Mouse (Mus musculus): ENCODE data around the gene Ctsd. TPM values are rescaled to one million over a fixed set of nuclear protein-coding genes. Genes with fewer than 3 reads are reported as not detected.

The Ctsd gene
- polyA plus RNA-seq, 1 experiment from 2014 or later, result 451 TPM

DNA sequence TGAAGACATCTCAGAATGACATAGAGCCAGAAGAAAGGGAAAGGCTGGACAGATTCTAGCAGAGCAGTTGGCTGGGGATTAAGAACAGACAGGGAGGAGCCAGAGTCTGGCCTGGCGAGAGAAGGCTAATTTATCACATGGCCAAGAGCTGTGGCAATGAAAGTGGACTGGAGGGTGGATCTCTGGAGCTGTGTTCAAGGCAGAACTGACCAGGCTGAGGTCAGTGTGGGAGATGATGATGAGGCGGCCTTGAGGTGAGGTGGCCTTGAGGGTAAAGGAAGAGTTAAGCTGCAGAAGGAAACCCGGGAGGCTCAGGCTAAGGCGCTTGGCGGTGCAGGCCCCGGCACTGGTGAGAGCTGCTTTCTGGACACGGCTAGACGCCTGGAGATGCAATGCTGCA, 28.7 kb downstream of the Ctsd start:
- Histone ChIP-seq H3K9me3 (replicated peaks; ENCODE audit: control insufficient read depth, low read length) (no peaks in the 10 kb centered on the region), H3K9ac (ENCODE audit: low read length) (no peak overlapping the region), H3K4me2 (ENCODE audit: low read depth, low read length) (no peak overlapping the region), H3K4me3 (replicated peaks; ENCODE audit: low read length) (no peak overlapping the region), H3K27me3 (ENCODE audit: control insufficient read depth, insufficient read depth, low read length) (no peaks in the 10 kb centered on the region), H3K4me1 (ENCODE audit: control insufficient read depth, insufficient read depth, low read length) (peaks cover 11% of the 10 kb centered on the region), H3K36me3 (ENCODE audit: control insufficient read depth, insufficient read depth, low read length) (no peaks in the 10 kb centered on the region), H3K27ac (ENCODE audit: low read length) (no peak overlapping the region)
- ATAC-seq (ENCODE audit: insufficient read depth, low FRiP score), result peak; percentile 49; the same call in 1 of the 2 replicates
- WGBS, result 52% methylated on average over 8 of the region's 8 CpGs

DNA sequence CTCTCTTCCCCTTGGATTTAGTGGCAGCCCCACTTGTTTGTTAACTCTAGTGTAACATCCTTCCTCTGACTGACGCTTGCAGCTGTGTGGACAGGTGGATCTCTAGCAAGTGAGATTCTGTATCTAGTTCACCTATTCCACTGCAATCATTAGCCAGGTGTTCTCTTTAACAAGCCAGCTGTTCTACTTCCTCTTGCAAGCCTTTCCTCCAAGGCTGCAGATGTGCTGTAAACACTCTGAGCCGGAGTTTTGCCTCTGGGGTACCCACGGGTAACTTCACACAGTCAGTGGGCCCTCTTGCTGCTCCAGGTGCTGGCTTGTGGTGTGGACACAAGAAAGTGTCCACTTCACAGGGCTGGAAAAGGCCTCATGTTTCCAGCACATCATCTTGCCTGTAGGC, 30.3 kb downstream of the Ctsd start:
- Histone ChIP-seq H3K4me2 (ENCODE audit: low read depth, low read length) (no peak overlapping the region), H3K9me3 (replicated peaks; ENCODE audit: control insufficient read depth, low read length) (no peaks in the 10 kb centered on the region), H3K27ac (ENCODE audit: low read length) (no peak overlapping the region), H3K4me3 (replicated peaks; ENCODE audit: low read length) (no peak overlapping the region), H3K36me3 (ENCODE audit: control insufficient read depth, insufficient read depth, low read length) (no peaks in the 10 kb centered on the region), H3K4me1 (ENCODE audit: control insufficient read depth, insufficient read depth, low read length) (peaks cover 12% of the 10 kb centered on the region), H3K27me3 (ENCODE audit: control insufficient read depth, insufficient read depth, low read length) (no peaks in the 10 kb centered on the region), H3K9ac (ENCODE audit: low read length) (no peak overlapping the region)
- ATAC-seq (ENCODE audit: insufficient read depth, low FRiP score), result no peak
- WGBS, result 52% methylated on average over 3 of the region's 3 CpGs

- peak; percentile 52; the same call in 1 of the 2 replicates for ATAC-seq (ENCODE audit: insufficient read depth, low FRiP score)
- Histone ChIP-seq H3K9me3 (replicated peaks; ENCODE audit: control insufficient read depth, low read length) (no peaks in the 10 kb centered on the region), H3K9ac (ENCODE audit: low read length) (no peak overlapping the region), H3K36me3 (ENCODE audit: control insufficient read depth, insufficient read depth, low read length) (no peaks in the 10 kb centered on the region), H3K4me2 (ENCODE audit: low read depth, low read length) (no peak overlapping the region), H3K4me1 (ENCODE audit: control insufficient read depth, insufficient read depth, low read length) (peaks cover 19% of the 10 kb centered on the region), H3K27ac (ENCODE audit: low read length) (no peak overlapping the region), H3K4me3 (replicated peaks; ENCODE audit: low read length) (no peak overlapping the region), H3K27me3 (ENCODE audit: control insufficient read depth, insufficient read depth, low read length) (no peaks in the 10 kb centered on the region)
- WGBS, result 54% methylated on average over 8 of the region's 8 CpGs
Observed at GRCm38 (mm10) chr7:142354661-142355233, 33.1 kb downstream of the Ctsd start.

- Histone ChIP-seq H3K36me3 (ENCODE audit: control insufficient read depth, insufficient read depth, low read length) (no peaks in the 10 kb centered on the region), H3K9me3 (replicated peaks; ENCODE audit: control insufficient read depth, low read length) (no peaks in the 10 kb centered on the region), H3K9ac (ENCODE audit: low read length) (no peak overlapping the region), H3K4me1 (ENCODE audit: control insufficient read depth, insufficient read depth, low read length) (peaks cover 19% of the 10 kb centered on the region; the same call in 1 of the 2 replicates), H3K27me3 (ENCODE audit: control insufficient read depth, insufficient read depth, low read length) (no peaks in the 10 kb centered on the region), H3K4me3 (replicated peaks; ENCODE audit: low read length) (no peak overlapping the region), H3K4me2 (ENCODE audit: low read depth, low read length) (no peak overlapping the region), H3K27ac (ENCODE audit: low read length) (no peak overlapping the region)
- no peak for ATAC-seq (ENCODE audit: insufficient read depth, low FRiP score)
- WGBS, result 66% methylated on average over 5 of the region's 5 CpGs
Observed at GRCm38 (mm10) chr7:142353854-142354253, 34.0 kb downstream of the Ctsd start.

- no peak overlapping the region for H3K27ac ChIP-seq (ENCODE audit: low read length)
- whole genome bisulfite sequencing, result 61% methylated on average over 5 of the region's 5 CpGs
- H3K4me2 ChIP-seq (ENCODE audit: low read depth, low read length), result no peak overlapping the region
- H3K9me3 ChIP-seq (replicated peaks; ENCODE audit: control insufficient read depth, low read length), result no peaks in the 10 kb centered on the region
- ATAC-seq (ENCODE audit: insufficient read depth, low FRiP score), result no peak
- peaks cover 18% of the 10 kb centered on the region; the same call in 1 of the 2 replicates for H3K4me1 ChIP-seq (ENCODE audit: control insufficient read depth, insufficient read depth, low read length)
- no peak overlapping the region for H3K9ac ChIP-seq (ENCODE audit: low read length)
- no peaks in the 10 kb centered on the region for H3K36me3 ChIP-seq (ENCODE audit: control insufficient read depth, insufficient read depth, low read length)
- no peak overlapping the region for H3K4me3 ChIP-seq (replicated peaks; ENCODE audit: low read length)
- no peaks in the 10 kb centered on the region for H3K27me3 ChIP-seq (ENCODE audit: control insufficient read depth, insufficient read depth, low read length)
Observed at GRCm38 (mm10) chr7:142351569-142351968, 36.3 kb downstream of the Ctsd start.

DNA sequence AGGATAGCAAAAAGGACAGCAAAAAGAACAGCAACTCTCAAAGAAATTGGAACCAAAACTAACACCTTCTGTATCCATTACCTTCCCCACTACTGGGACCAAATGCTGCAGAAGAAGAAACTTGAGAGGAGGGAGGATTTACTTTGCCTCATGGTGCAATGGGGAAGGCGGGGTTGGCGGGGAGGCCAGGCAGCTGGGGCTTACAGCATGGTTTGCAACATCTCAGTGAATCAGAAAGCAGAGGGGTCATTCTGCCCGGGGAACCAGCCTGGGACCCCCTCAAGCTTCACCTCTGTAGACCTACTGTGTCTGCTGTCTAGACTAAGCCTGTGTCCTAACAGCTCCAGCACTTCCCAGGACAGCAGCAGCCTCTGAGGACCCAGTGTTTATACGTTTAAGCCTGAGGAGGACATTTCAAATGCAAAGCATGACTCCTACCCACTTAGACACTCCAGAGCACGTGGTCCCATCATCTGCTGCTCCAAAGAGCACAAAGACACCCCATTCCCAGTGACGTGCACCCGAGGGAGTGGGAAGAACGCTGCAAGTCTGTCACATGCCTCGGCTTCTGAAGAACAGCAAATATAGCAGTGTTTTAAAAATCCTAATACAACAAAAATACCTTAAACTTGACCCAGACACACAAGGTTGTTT, 38.4 kb downstream of the Ctsd start:
- Histone ChIP-seq H3K4me2 (ENCODE audit: low read depth, low read length) (no peak overlapping the region), H3K9me3 (replicated peaks; ENCODE audit: control insufficient read depth, low read length) (no peaks in the 10 kb centered on the region), H3K36me3 (ENCODE audit: control insufficient read depth, insufficient read depth, low read length) (no peaks in the 10 kb centered on the region), H3K9ac (ENCODE audit: low read length) (no peak overlapping the region), H3K4me3 (replicated peaks; ENCODE audit: low read length) (no peak overlapping the region), H3K27ac (ENCODE audit: low read length) (no peak overlapping the region), H3K4me1 (ENCODE audit: control insufficient read depth, insufficient read depth, low read length) (peaks cover 15% of the 10 kb centered on the region; the same call in 1 of the 2 replicates), H3K27me3 (ENCODE audit: control insufficient read depth, insufficient read depth, low read length) (no peaks in the 10 kb centered on the region)
- WGBS, result 25% methylated on average over 9 of the region's 9 CpGs
- 0 out of 2 replicates have a peak, but pooled peaks have one; percentile 5 for ATAC-seq (ENCODE audit: insufficient read depth, low FRiP score)

GRCm38 (mm10) chr7:142347542-142347941, 40.3 kb downstream of the Ctsd start:
- no peaks in the 10 kb centered on the region for H3K36me3 ChIP-seq (ENCODE audit: control insufficient read depth, insufficient read depth, low read length)
- peaks cover 11% of the 10 kb centered on the region; the same call in 1 of the 2 replicates for H3K4me1 ChIP-seq (ENCODE audit: control insufficient read depth, insufficient read depth, low read length)
- no peak for ATAC-seq (ENCODE audit: insufficient read depth, low FRiP score)

GRCm38 (mm10) chr7:142342247-142342640, 45.6 kb downstream of the Ctsd start:
- WGBS, result 53% methylated on average over 3 of the region's 3 CpGs
- no peak overlapping the region for H3K4me3 ChIP-seq (replicated peaks; ENCODE audit: low read length)
- no peak overlapping the region for H3K4me2 ChIP-seq (ENCODE audit: low read depth, low read length)
- H3K36me3 ChIP-seq (ENCODE audit: control insufficient read depth, insufficient read depth, low read length), result no peaks in the 10 kb centered on the region
- peak overlapping the region; percentile 76 for H3K27ac ChIP-seq (ENCODE audit: low read length)
- H3K27me3 ChIP-seq (ENCODE audit: control insufficient read depth, insufficient read depth, low read length), result no peaks in the 10 kb centered on the region
- H3K4me1 ChIP-seq (ENCODE audit: control insufficient read depth, insufficient read depth, low read length), result peaks cover 8% of the 10 kb centered on the region; the same call in 1 of the 2 replicates
- H3K9me3 ChIP-seq (replicated peaks; ENCODE audit: control insufficient read depth, low read length), result no peaks in the 10 kb centered on the region
- H3K9ac ChIP-seq (ENCODE audit: low read length), result 0 out of 2 replicates have a peak overlapping the region, but pooled peaks have one; percentile 38
- ATAC-seq (ENCODE audit: insufficient read depth, low FRiP score), result no peak

More at GRCm38 (mm10) chr7:142347542-142347941, 40.3 kb downstream of the Ctsd start:
- Histone ChIP-seq H3K4me2 (ENCODE audit: low read depth, low read length) (no peak overlapping the region), H3K4me3 (replicated peaks; ENCODE audit: low read length) (no peak overlapping the region), H3K9ac (ENCODE audit: low read length) (no peak overlapping the region), H3K9me3 (replicated peaks; ENCODE audit: control insufficient read depth, low read length) (no peaks in the 10 kb centered on the region), H3K27ac (ENCODE audit: low read length) (no peak overlapping the region), H3K27me3 (ENCODE audit: control insufficient read depth, insufficient read depth, low read length) (no peaks in the 10 kb centered on the region)
- 49% methylated on average over 4 of the region's 4 CpGs for WGBS

GRCm38 (mm10) chr7:142341564-142342246, 46.1 kb downstream of the Ctsd start:
- Histone ChIP-seq H3K27me3 (ENCODE audit: control insufficient read depth, insufficient read depth, low read length) (no peaks in the 10 kb centered on the region), H3K36me3 (ENCODE audit: control insufficient read depth, insufficient read depth, low read length) (no peaks in the 10 kb centered on the region), H3K4me1 (ENCODE audit: control insufficient read depth, insufficient read depth, low read length) (peaks cover 8% of the 10 kb centered on the region; the same call in 1 of the 2 replicates), H3K9me3 (replicated peaks; ENCODE audit: control insufficient read depth, low read length) (no peaks in the 10 kb centered on the region), H3K4me2 (ENCODE audit: low read depth, low read length) (peak overlapping the region; percentile 17; the same call in 1 of the 2 replicates), H3K27ac (ENCODE audit: low read length) (peak overlapping the region; percentile 76), H3K4me3 (replicated peaks; ENCODE audit: low read length) (no peak overlapping the region), H3K9ac (ENCODE audit: low read length) (peak overlapping the region; percentile 38; the same call in 1 of the 2 replicates)
- peak; percentile 72 for ATAC-seq (ENCODE audit: insufficient read depth, low FRiP score)
- WGBS, result 46% methylated on average over 10 of the region's 10 CpGs
